Mouse (Mus musculus) retina, adult 2 months (tissue): Measurements from ENCODE around the gene Chrm1.

Experiments used
- DNase-seq: peaks from one replicate; pipeline ENCODE4 v3.0.0-alpha.2; 2012; ENCODE audit warnings: low read depth, low spot score

Chrm1 gene

GRCm38 (mm10) chr19:8683627-8684026 is 20.0 kb downstream of the Chrm1 start:
- no peak for DNase-seq

- DNase-seq = no peak
These were observed 28.4 kb downstream of the Chrm1 start for GRCm38 (mm10) chr19:8691871-8692539.

- no peak for DNase-seq
These were observed 29.2 kb downstream of the Chrm1 start for GRCm38 (mm10) chr19:8692740-8693139.

GRCm38 (mm10) chr19:8695330-8695729 is 31.7 kb downstream of the Chrm1 start:
- DNase-seq = no peak

GRCm38 (mm10) chr19:8699652-8700051 is 36.1 kb downstream of the Chrm1 start:
- DNase-seq = no peak

GRCm38 (mm10) chr19:8702458-8702857 is 38.9 kb downstream of the Chrm1 start:
- DNase-seq = no peak

GRCm38 (mm10) chr19:8703571-8703970 is 40.0 kb downstream of the Chrm1 start:
- DNase-seq = no peak

- DNase-seq = no peak
These were observed 41.6 kb downstream of the Chrm1 start for GRCm38 (mm10) chr19:8705026-8705708.

- no peak for DNase-seq
These were observed 42.6 kb downstream of the Chrm1 start for GRCm38 (mm10) chr19:8706132-8706667.

- no peak for DNase-seq
These were observed 43.3 kb downstream of the Chrm1 start for GRCm38 (mm10) chr19:8706930-8707329.

GRCm38 (mm10) chr19:8708954-8709353 is 45.4 kb downstream of the Chrm1 start:
- no peak for DNase-seq

- DNase-seq = no peak
These were observed 46.5 kb downstream of the Chrm1 start for GRCm38 (mm10) chr19:8710057-8710456.

GRCm38 (mm10) chr19:8711506-8711905 is 47.9 kb downstream of the Chrm1 start:
- DNase-seq = no peak

- no peak for DNase-seq
These were observed 48.6 kb downstream of the Chrm1 start for GRCm38 (mm10) chr19:8711949-8712869.

- no peak for DNase-seq
These were observed 49.3 kb downstream of the Chrm1 start for GRCm38 (mm10) chr19:8712870-8713305.

GRCm38 (mm10) chr19:8713306-8713996 is 49.9 kb downstream of the Chrm1 start:
- DNase-seq = peak; percentile 73

- no peak for DNase-seq
These were observed 50.5 kb downstream of the Chrm1 start for GRCm38 (mm10) chr19:8713997-8714652.

- DNase-seq = no peak
These were observed 51.3 kb downstream of the Chrm1 start for GRCm38 (mm10) chr19:8714653-8715481.

- no peak for DNase-seq
These were observed 52.5 kb downstream of the Chrm1 start for GRCm38 (mm10) chr19:8715868-8716766.
